Mouse (Mus musculus) kidney, postnatal 10 days (tissue): Measurements from ENCODE around the gene Rundc3a.
"Not testable (repeated sequence)": the region's sequence is repeated elsewhere in the genome, so short reads cannot be mapped to it uniquely, and the experiment has no call there.

Experiments used
- DNase-seq: peaks from one replicate; pipeline ENCODE4 v3.0.0; 2021; ENCODE audit warnings: mixed read lengths

The Rundc3a gene

GRCm38 (mm10) chr11:102393238-102393634 is at the start of gene Rundc3a:
Gene Rundc3a (plus strand): TSS chr11:102393403.
- peak; percentile 94 for DNase-seq

GRCm38 (mm10) chr11:102344458-102344857 is 48.7 kb upstream of the Rundc3a start:
- no peak for DNase-seq

GRCm38 (mm10) chr11:102346926-102347325 is 46.3 kb upstream of the Rundc3a start:
- DNase-seq: no peak

- DNase-seq: no peak
Observed at GRCm38 (mm10) chr11:102347683-102348082, 45.5 kb upstream of the Rundc3a start.

- no peak for DNase-seq
Observed at GRCm38 (mm10) chr11:102348101-102348585, 45.1 kb upstream of the Rundc3a start.

- DNase-seq: no peak
Observed at GRCm38 (mm10) chr11:102348771-102349170, 44.4 kb upstream of the Rundc3a start.

- DNase-seq: no peak
Observed at GRCm38 (mm10) chr11:102349189-102349954, 43.8 kb upstream of the Rundc3a start.

GRCm38 (mm10) chr11:102350416-102350815 is 42.8 kb upstream of the Rundc3a start:
- DNase-seq: no peak

GRCm38 (mm10) chr11:102350981-102351523 is 42.2 kb upstream of the Rundc3a start:
- no peak for DNase-seq

GRCm38 (mm10) chr11:102352378-102352777 is 40.8 kb upstream of the Rundc3a start:
- no peak for DNase-seq

GRCm38 (mm10) chr11:102353021-102353431 is 40.2 kb upstream of the Rundc3a start:
- no peak for DNase-seq

- DNase-seq: no peak
Observed at GRCm38 (mm10) chr11:102355501-102355900, 37.7 kb upstream of the Rundc3a start.

GRCm38 (mm10) chr11:102356190-102356589 is 37.0 kb upstream of the Rundc3a start:
- no peak for DNase-seq

- no peak for DNase-seq
Observed at GRCm38 (mm10) chr11:102356636-102357350, 36.4 kb upstream of the Rundc3a start.

GRCm38 (mm10) chr11:102358365-102358764 is 34.8 kb upstream of the Rundc3a start:
- DNase-seq: no peak

- DNase-seq: no peak
Observed at GRCm38 (mm10) chr11:102361776-102362495, 31.3 kb upstream of the Rundc3a start.

- no peak for DNase-seq
Observed at GRCm38 (mm10) chr11:102363623-102364022, 29.6 kb upstream of the Rundc3a start.

GRCm38 (mm10) chr11:102364570-102365371 is 28.4 kb upstream of the Rundc3a start:
- no peak for DNase-seq

GRCm38 (mm10) chr11:102365699-102366098 is 27.5 kb upstream of the Rundc3a start:
- DNase-seq: no peak

- not testable (repeated sequence) for DNase-seq
Observed at GRCm38 (mm10) chr11:102366103-102366502, 27.1 kb upstream of the Rundc3a start, which contains the start of gene Slc4a1. Gene Slc4a1 (minus strand): TSS chr11:102366203.

- no peak for DNase-seq
Observed at GRCm38 (mm10) chr11:102367504-102368280, 25.5 kb upstream of the Rundc3a start.
